Mouse (Mus musculus) ZHBTc4 (cell line): ENCODE data around the gene Arid4b.
"Not testable (repeated sequence)": the region's sequence is repeated elsewhere in the genome, so short reads cannot be mapped to it uniquely, and the experiment has no call there.

ENCODE experiments used
- DNase-seq: peaks from one replicate; pipeline ENCODE4 v3.0.0-alpha.2; 2011; ENCODE audit warnings: low read depth, low spot score

Gene Arid4b

DNA sequence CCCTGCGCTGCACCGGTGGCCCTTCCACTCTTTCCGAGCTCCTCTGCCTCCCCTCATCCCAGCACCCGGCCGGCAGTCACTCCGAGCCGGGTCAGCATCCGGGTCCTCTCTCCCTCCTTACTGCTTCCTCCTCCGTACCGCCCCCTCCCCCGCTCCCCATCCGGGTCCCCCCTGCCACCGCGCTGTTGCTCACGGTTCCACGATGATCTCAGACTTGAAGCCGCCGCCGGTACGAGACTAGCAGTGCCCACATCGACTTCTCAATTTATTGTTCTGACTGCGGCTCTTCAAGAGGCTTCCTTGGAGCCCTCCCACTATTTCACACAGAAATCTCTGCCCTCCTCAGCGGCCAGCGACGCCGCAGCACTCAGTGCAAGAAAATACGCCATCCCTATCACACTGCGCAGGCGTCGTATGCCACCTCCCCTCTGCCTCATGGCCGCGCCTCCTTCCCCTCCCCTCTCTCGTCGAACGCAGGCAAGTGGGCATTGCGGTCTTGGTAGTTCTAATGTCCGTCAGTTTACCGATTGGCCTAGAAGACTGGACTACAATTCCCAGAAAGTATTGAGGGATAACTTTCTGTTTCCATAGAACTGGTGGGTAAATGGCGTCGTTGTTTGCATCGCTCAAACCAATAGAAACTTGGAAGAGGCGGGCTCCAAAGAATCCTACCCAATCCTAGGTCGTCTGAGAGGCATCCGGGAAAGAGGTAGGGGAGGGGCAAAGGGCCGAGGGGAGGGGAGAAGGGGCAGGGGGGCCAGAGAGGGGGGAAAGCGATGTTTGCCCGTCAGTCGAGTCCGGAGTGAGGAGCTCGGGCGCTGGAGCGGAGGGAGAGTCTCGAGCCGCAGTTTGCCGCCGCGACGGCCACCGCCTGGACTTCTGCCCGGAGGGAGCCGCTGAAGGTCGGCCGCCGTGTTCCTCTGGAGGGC lies at the start of gene Arid4b, which contains the start of gene Ggps1:
Gene Arid4b, plus strand, starts transcription at position 220 of the 929 bp plus-strand sequence.
Gene Ggps1, minus strand, starts transcription at position 476 of the 929 bp plus-strand sequence.
- peak; percentile 100 for DNase-seq

DNA sequence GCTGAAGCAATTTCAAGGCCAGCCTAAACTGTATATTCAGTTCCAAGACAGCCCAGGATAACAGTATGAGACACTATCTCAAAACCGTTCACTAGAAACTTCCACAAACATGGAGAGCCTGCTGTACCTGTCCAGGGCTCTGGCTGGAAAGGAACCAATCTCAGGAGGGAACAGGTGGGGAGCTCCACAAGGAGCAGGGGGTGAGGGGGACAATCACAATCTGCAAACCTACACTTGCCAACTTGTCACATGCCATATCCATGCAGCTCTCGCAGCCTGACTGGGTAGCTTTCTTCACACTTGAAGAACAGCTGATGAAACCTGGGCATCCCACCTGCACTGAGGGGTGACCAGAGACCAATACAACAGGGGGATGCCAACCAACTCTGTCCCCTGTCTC lies 49.0 kb upstream of the Arid4b start:
- DNase-seq: no peak

DNA sequence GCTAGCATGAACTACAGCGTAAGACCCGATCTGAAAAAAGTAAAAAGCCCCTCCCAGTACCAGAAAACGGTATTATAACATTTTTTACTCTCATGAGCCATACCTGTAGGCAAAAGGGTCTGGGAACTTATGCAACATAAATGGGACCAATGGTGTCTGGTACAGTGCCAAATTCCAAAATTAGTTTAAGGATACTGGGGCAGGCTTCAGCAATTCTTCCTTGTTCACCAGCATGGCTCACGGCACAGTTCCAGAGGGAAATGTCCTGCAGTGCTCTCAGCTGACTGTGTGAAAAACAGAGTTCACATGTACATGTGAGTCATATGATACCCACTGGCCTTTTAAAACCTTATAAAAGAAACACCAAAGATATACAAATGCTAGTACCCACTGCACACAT lies 48.5 kb upstream of the Arid4b start:
- no peak for DNase-seq

DNA sequence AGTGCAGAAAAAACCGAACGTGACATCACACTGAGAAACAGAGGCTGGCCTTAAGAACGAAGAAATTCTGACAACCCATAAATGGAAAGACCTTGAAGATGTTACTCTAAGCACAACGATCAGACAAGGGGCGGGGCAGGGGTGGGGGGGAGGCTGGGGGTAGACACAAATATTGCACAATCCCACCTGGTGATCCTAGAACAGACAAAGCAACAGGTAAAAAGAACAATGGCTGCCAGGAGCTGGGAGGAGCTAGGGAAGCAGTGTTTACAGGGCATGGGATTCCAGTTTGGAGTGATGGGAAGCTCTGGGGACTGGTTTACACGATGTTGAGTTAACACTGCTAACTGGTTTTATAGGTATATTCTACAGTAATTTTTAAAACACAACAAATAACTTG lies 47.4 kb upstream of the Arid4b start:
- DNase-seq: no peak

DNA sequence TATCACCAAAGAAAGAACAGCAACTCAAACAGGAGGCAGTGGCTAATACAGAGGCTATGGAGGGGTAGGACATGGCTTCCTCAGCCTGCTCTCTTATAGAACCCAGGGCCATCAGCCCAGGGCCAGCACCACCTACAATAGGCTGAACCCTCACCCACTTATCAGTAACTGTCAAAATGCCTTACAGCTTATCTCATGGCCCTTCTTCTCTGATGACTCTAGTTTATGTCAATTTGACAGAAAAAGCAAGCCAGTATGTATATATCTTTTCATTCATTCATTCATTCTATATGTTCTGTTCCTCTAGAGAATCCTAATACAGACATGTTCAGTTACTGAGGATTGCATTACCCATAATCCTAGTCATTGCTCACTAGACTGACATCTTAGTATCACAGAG lies 44.7 kb upstream of the Arid4b start:
- no peak for DNase-seq

DNA sequence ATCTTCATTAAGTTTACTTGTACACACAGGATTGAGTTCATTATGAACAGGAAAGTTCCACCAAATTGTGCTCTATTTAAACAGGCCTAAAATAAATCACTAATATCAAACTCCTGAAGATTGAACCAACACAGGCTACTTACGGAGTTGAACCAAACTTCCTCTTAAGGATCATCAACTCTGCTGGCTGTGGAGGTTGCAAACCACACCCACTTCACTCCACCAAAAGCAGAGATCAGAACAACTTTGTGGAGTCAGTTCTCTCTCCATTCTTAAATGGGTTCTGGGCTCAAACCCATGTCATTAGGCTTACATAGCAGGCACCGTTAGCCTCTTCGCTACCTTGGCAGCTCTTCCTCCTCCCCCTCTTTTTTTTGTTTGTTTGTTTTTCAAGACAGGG lies 44.2 kb upstream of the Arid4b start:
- DNase-seq: no peak

DNA sequence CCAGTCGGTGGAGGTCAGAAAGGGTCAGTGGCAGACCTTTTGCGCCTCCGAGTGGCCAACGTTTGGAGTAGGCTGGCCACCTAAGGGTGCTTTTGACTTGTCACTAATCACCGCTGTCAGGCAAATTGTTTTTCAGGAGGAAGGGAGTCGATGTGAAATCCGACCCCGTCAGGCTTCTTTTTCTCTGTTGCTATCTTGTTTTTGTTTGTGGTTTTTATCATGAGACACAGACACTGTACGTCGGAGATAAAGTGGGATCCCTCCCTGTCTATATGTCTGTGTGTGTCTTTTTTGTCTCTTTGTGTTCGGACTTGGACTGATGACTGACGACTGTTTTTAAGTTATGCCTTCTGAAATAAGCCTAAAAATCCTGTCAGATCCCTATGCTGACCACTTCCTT lies 41.6 kb upstream of the Arid4b start:
- not testable (repeated sequence) for DNase-seq

DNA sequence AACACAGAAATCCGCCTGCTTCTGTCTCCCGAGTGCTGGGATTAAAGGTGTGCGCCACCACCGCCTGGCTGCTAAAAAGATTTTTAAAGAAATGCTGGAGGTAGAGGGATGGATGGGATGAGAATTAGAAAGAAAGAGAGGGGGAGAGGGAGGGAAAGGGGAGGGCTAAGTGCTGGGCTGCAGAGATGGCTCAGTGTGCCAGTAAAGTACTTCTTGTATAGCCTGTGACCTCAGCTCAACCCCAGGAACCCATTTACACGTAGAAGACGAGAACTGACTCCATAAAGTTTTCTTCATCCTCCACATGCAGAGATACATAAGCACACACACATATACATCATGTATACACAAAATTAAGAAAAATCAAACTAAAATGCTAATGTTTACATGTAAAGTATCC lies 37.5 kb upstream of the Arid4b start:
- DNase-seq: no peak

DNA sequence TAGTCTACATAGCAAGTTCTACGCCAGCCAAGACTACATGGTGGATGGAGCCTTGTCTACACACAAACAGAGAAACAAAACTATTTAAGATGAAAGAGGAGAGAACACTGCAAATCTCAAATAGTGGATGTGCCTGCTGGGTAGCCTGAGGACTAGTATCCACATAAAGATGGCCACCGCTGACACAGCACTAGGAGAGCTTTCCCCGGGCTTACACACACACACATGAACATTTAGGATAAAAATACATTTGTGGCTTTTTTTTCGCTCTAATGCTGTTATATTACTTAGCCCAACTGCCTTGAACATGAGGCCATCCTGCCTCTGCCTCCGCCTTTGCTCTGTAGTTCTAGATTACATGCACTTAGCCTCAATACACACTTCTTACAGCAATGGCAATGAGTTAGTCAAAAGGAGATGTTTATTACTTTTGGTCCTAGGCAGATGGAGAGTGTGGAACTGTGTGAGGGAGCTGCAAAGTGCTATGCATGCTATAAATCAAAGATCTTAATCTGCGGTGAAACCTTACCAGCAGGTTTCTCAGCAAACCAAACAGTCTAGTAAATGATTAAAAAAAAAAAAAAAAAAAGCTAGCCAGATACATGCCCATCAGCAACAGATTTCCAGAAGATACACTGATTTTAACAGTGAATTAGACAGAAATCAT lies 36.7 kb upstream of the Arid4b start:
- no peak for DNase-seq

DNA sequence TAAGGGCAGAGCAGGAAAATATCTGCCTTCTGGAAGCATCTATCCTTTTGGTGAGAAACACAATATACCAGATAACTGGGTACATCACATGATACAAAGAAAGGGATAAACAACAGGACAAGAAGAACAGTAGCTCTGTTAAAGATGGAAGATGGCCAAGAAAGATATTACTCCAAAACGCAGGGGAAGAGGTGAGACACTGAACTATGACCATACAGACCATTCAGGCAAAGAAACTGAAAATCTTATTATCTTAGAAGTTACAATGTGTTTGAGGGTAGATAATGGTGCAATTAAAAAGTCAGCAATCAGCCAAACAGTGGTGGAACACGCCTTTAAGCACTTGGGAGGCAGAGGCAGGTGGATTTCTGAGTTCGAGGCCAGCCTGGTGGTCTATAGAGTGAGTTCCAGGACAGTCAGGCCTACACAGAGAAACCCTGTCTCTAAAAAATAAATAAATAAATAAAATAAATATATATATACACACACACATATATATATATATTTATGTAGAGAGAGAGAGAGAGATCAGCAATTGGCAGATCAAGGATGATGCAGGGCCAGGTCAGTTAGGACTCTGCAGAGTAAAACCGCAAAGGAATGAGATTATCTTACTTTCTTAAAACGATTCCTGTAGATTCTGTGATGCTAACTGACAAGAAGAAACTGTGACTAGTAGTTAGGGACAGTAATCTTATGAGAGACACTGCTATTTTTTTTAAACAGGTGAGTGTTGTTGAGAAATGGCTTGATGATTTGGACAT lies 29.5 kb upstream of the Arid4b start:
- no peak for DNase-seq

DNA sequence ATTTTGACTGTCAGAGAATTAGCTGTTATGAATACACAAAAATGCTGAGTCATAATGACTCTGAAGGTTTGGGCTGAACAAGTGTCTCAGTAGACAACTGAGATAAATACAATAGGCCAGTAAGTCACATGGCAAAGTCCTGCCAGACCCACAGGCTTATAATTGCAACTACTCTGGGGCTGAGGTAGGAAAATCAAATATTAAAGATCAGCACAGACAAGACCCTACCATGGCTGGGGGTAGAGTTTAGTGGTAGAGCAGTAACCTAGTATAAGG lies 29.0 kb upstream of the Arid4b start:
- DNase-seq: peak; percentile 37

DNA sequence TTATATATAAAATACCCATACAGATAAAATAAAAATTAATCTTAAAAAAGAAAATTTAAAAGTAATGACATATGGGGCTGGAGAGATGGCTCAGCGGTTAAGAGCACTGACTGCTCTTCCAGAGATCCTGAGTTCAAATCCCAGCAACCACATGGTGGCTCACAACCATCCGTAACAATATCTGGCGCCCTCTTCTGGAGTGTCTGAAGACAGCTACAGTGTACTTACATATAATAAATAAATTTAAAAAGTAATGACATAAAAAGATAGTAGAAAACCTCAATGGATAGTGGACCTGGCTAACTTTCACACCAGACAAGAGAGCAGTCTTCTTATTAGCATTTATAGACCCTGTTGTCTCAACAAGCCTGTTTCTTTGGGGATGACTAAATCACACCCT lies 27.7 kb upstream of the Arid4b start:
- DNase-seq: not testable (repeated sequence)

DNA sequence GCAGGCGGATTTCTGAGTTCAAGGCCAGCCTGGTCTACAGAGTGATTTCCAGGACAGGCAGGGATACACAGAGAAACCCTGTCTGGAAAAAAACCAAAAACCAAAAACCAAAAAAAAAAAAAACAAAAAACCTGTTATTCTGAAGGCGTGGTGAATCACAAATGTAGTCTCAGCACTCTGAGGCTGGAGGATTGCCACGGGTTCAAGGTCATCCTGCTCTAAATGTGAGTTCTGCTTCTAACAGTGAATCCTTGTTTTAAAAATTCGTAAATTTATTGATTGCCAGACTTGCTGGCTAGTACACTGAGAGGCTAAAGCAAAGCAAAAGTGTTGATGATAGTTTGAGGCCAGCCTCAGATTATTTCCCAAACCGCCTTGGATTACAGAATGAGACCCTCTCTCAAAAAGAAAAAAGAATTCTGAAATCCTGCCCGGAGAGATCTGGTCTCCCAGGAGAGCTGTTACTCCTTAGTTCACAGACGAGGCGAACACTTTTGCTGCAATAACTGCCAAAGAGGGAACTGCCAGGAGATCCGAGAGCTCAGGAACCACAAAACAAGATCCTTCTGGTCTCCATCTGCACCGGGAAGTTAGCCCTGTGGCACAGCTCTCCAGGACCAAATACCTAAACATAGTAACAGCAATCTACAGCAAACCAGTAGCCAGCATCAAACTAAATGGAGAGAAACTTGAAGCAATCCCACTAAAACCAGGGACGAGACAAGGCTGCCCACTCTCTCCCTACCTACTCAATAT lies 27.0 kb upstream of the Arid4b start:
- no peak for DNase-seq

DNA sequence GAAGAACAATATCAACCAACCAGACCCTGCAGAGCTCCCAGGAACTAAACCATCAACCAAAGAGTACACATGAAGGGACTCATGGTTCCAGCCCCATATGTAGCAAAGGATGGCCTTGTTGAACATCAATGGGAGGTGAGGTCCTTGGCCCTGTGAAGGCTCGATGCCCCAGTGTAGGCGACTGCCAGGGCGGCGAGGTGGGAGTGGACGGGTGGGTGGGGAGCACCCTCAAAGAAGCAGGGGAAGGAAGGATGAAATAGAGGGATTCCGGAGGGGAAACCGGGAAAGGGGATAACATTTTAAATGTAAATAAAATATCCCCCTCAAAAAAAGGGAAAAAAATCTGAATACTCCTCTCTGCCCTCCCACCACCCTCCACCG lies 24.1 kb upstream of the Arid4b start:
- DNase-seq: no peak

DNA sequence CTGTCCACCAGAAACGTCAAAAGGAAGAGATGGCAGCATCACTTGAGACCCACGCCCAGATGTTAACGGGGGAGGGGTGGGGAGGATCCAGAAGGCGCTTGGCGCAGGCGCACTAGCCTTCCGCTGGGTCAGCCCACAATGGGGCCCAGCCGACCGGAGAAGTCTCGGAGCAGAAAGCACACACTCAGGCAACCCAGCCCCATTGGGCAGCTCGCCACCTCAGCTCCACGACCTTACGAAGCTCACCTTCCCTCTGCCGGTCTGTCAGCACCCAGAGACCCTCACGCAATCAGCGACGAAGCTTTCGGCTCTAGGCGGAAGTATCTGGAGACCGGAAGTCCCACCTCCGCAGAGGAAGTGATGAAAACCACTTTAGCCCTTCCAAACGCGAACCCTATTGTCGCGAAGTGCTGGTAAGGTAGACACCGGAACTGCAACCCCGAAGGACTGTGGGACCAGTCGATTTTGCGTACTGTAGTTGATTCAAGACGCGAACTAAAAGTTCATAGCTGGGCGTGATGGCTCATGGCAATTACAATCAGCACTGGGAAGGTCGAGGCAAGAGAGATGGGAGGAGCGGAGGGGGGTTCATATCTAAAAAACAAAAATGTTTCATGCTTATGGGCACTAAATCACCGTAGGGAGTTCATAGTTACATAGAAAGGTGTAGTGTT lies 23.6 kb upstream of the Arid4b start, which contains the start of gene Tbce:
Gene Tbce, minus strand, starts transcription at position 347 of the 674 bp plus-strand sequence.
- DNase-seq: peak; percentile 93

DNA sequence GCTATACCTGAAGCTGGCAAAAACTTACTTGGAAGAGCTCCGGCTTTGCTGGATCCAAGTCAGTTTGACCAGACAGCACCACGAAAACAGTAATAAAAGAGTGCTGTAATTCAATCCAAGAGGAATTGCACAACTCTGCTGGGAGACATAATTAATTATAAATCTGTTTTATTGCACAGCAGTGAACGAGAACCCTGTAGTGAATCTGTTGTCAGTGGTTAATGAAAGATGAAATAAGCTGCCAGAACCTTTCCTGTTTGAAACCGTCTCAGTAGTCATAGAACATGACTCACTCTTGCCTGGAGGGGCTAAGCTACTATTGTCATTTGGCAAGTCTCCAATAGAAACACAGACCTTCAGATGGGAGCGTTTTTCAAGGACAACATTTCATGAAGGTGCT lies 22.8 kb upstream of the Arid4b start:
- DNase-seq: peak; percentile 21

DNA sequence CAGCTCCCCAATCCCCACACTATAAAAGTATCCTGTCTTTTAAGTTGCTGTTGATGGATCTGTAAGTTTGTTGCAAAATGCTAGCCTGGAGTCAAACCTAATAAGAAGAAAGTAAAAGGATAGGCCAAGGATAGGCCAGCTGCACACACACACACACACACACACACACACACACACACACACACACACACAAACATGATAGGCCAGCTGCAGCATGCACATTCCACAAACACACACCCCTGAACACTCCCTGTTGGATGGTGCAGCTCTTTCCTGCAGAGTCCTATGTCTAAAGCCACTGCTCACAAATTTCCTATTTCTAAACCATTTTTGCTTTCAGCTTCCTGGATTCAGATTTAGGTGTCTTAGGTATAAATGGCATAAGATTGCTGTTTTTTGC lies 19.2 kb upstream of the Arid4b start:
- DNase-seq: no peak

DNA sequence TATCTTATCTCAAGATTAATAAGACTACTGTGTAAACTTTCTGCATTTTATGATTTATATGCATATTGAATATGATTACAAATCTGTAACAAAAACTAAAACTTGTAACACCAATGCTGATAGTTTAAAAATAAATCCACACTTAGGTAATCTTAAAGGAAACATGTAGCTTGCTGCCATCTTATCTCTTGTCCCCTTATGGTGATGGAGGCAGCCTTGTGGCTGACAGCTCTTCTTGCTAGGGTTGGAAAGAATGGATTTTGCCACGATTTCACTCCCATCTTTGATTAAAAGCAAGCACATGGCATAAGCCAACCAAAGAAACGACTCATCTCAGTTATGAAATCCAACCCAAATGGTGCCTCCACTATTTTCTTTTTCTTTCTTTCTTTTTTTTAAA lies 18.5 kb upstream of the Arid4b start:
- no peak for DNase-seq

DNA sequence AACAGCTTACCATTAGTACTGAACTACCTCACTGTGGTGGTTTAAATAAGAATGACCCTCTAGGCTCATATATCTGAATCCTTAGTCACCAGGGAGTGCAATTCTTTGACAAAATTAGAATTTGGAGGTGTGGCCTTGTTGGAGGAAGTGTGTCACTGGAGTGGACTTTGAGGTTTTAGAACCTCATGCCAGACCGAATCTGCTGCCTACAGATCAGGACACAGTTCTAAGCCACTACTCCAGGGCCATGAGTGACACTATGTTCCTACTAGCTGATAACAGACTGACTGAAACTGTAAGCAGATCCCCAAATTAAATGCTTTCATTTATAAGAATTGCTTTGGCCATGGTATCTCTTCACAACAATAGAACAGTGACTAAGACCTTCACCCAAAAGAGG lies 13.2 kb upstream of the Arid4b start:
- no peak for DNase-seq

DNA sequence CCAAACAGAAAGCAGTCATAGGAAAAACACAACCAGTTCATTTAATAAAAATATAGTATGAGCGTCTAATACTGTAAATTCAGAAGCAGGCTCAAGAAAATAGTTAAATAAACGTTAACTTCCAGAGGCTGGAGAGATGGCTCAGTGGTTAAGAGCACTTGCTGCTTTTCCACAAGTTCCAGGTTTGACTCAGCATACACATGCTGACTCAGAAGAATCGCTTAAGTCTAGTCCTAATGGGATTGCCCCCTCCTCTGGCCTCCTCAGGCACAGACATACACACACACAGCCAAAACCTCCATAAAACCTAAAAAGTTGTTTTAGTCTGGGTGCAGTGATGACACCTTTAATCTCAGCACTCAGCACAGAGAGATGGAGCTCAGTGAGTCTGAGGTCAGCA lies 6.2 kb upstream of the Arid4b start:
- no peak for DNase-seq

DNA sequence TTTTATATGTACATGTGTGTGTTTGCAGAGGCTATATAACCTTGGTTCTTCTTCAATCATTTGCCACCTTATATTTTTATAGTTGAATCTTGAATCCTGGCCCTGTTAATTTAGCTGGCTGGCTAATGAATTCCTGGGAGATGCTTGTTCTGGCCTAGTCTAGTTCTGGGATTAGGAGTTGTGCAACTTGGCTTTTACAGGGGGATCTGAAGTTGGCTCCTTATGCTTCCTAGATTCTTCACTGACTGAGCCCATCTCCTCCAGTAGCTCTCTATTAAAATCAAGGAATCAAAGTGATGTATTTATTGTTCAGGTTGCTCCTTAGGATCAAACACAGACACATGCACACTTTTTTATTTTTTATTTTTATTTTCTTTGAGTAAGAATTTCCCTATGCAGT lies 3.5 kb upstream of the Arid4b start:
- DNase-seq: no peak
